Mouse (Mus musculus) liver, adult 2 months (tissue): ENCODE results near the gene Cd300ld2.

Source experiments
- CTCF ChIP-seq: fragments of 200-500 bp; IDR thresholded peaks from 2 replicates; pipeline ENCODE4 v1.5.1; 2011; ENCODE audit warnings: low read depth, low read length, control low read depth
- POLR2A ChIP-seq: fragments of 200-500 bp; IDR thresholded peaks from 2 replicates; pipeline ENCODE4 v1.6.1; 2011; ENCODE audit warnings: low read length, control low read depth; ENCODE audit not compliant: insufficient read depth; ENCODE audit errors: extremely low read depth

DNA sequence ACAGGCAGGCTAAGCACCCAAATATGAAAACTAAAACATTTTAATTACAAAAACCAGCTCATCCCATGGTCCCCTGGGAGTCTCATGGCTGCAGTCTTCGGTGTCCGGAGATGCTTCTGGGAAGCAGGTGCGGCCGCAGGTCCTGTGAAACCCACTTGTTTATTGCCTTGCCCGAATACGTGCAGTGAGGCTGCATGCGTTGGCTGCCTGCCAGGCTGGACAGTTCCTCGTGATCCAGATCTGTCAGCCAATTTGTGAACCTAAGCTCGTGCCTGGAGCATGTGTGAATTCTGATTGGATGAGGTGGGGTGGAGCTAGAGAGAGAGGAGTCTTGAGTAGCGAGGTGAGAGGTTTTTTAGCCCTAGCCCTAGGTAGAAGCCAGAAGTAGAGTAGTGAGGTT, 43.3 kb downstream of the Cd300ld2 start:
- no peak for TF ChIP-seq CTCF
- TF ChIP-seq POLR2A = no peak
